Mouse (Mus musculus): Measurements from ENCODE around the gene Gpatch8.
"Not testable (repeated sequence)": the region's sequence is repeated elsewhere in the genome, so short reads cannot be mapped to it uniquely, and the experiment has no call there.

DNA sequence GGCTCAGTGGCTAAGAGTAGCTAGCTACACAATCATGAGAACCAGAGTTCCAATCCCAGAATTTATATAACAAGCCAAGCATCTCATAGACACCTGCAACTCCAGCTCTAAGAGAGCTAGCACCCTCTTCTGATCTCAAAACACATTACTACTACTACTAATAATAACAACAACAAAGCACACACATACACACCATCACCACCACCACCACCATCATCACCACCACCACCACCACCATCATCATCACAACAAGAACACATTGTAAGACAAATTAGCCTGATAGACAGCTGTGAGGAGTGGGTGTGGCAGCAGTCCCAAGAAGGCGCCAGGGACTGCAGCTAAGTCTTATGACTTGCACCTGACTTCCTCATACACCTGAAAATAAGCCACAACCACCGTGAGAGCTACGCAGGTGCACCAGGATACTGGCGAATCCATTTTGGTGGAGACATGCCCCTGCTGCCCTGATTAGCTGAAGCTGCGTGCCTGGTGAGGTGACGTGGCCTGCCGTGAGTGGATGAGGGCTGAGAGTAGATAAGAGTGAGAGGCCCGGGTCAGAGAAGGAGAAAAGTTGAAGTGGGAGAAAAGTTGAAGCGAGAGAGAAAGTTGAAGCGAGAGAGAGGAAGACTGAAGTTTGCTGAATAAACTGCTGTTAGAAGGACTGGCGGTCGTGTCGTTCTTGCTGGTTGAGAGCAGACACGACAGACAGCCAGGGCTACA, 8.9 kb upstream of the Gpatch8 start:
- TF ChIP-seq CTCF (IDR thresholded peaks at IDR 0.05; ENCODE audit: borderline replicate concordance, control insufficient read depth, extremely low read depth, insufficient read depth, low read length, poor library complexity); POLR2A (IDR thresholded peaks at IDR 0.05; ENCODE audit: control insufficient read depth, extremely low read depth, insufficient read depth, low read length, poor library complexity): not testable (repeated sequence)
